Mouse (Mus musculus) forebrain, postnatal 0 days (tissue): ENCODE measurements around the gene Patl1. TPM values are rescaled to one million over a fixed set of nuclear protein-coding genes. Genes with fewer than 3 reads are reported as not detected.
"Not testable (repeated sequence)": the region's sequence is repeated elsewhere in the genome, so short reads cannot be mapped to it uniquely, and the experiment has no call there.

Experiments used
- ATAC-seq: fragments of 200-750 bp; cut with Nextera tagmentation; 2 replicates; pipeline ENCODE4 v1.8.0; 2017; ENCODE audit warnings: mild to moderate bottlenecking, moderate library complexity
- DNase-seq: peaks from one replicate; pipeline ENCODE4 v3.0.0-alpha.2; 2015
- H3K27ac ChIP-seq: fragments of 300-500 bp; sonication (generic); 2 replicates; pipeline ENCODE4 v1.5.1; 2014; ENCODE audit warnings: low read depth, mild to moderate bottlenecking, antibody characterized with exemption, low read length, moderate library complexity, mixed read lengths
- H3K27me3 ChIP-seq: fragments of 300-500 bp; sonication (generic); 2 replicates; pipeline ENCODE4 v1.6.1; 2014; ENCODE audit warnings: mild to moderate bottlenecking, low read length, mixed read lengths; ENCODE audit not compliant: insufficient read depth
- H3K36me3 ChIP-seq: fragments of 300-500 bp; sonication (generic); 2 replicates; pipeline ENCODE4 v1.6.1; 2014; ENCODE audit warnings: mild to moderate bottlenecking, moderate library complexity; ENCODE audit not compliant: insufficient read depth
- H3K4me1 ChIP-seq: fragments of 300-500 bp; sonication (generic); 2 replicates; pipeline ENCODE4 v1.6.1; 2014; ENCODE audit warnings: antibody characterized with exemption; ENCODE audit not compliant: insufficient read depth
- H3K4me2 ChIP-seq: fragments of 300-500 bp; sonication (generic); 2 replicates; pipeline ENCODE4 v1.6.1; 2014; ENCODE audit warnings: low read depth, mild to moderate bottlenecking, moderate library complexity
- H3K4me3 ChIP-seq: fragments of 300-500 bp; sonication (generic); 2 replicates; pipeline ENCODE4 v1.5.1; 2014; ENCODE audit warnings: low read depth, low read length, mixed read lengths
- H3K9ac ChIP-seq: fragments of 300-500 bp; sonication (generic); 2 replicates; pipeline ENCODE4 v1.6.1; 2014; ENCODE audit warnings: mild to moderate bottlenecking
- H3K9me3 ChIP-seq: fragments of 300-500 bp; sonication (generic); 2 replicates; pipeline ENCODE4 v1.6.1; 2016; ENCODE audit warnings: low read length
- CTCF ChIP-seq: sonication (generic); IDR thresholded peaks from 2 replicates; pipeline ENCODE4 v1.5.1; 2016; ENCODE audit warnings: antibody characterized with exemption, control low read depth, low read depth
- WGBS: fragments of 180-500 bp; shearing (Covaris S2); extraction: QIAGEN DNeasy Blood & Tissue Kit; methylation state at CpG from one replicate; pipeline ENCODE4 v1.1.7; 2014; 5-methylcytosine and 5-hydroxymethylcytosine counted together
- microRNA-seq, 2 experiments: library from miRNA; unstranded; fragments of <30 nt; microRNA quantifications; one replicate each; pipeline ENCODE4; 2016
- polyA plus RNA-seq: library from polyadenylated mRNA; unstranded; fragments of >200 nt; fragmentation: Nextera tagmentation; extraction: Ambion mirVana; gene quantifications from 2 replicates; pipeline ENCODE4 v1.2.1, GENCODE M21; 2015
- total RNA-seq: library from RNA; depleted of rRNA; stranded (reverse); fragments of >200 nt; gene quantifications from 2 replicates; pipeline ENCODE4 v1.2.3, GENCODE M21; 2014; rRNA removed

The Patl1 gene
- total and polyA plus RNA-seq, 2 experiments from 2014 or later = 11.8 to 12.1 TPM

DNA sequence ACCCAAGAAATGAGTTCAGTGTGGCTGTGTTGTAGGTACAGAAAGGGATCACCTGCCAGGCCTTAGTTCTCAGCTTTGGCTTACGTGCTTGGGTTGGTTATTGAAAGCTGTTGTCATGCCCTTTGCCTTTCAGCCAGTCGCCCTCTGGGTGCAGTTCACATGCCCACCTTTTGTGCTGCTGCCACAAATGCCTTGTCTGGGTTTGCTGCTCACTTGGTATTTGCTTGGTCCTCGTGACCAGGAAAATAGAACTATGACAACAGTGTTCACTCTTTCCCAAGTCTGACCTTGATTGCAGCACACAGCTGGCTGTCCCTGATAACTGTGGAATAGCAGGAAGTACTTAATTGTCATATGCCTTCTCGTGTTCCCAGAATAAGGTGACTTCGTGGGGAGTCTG lies 65.2 kb downstream of the Patl1 start:
- Histone ChIP-seq H3K36me3 (peaks cover 86% of the 10 kb centered on the region), H3K27me3 (no peaks in the 10 kb centered on the region), H3K9ac (no peak overlapping the region), H3K4me1 (no peaks in the 10 kb centered on the region), H3K9me3 (no peaks in the 10 kb centered on the region), H3K4me3 (no peak overlapping the region), H3K27ac (no peak overlapping the region), H3K4me2 (no peak overlapping the region)
- ATAC-seq (no peak), DNase-seq (no peak)
- WGBS = 85% methylated on average over 5 of the region's 5 CpGs
- TF ChIP-seq CTCF = no peak

DNA sequence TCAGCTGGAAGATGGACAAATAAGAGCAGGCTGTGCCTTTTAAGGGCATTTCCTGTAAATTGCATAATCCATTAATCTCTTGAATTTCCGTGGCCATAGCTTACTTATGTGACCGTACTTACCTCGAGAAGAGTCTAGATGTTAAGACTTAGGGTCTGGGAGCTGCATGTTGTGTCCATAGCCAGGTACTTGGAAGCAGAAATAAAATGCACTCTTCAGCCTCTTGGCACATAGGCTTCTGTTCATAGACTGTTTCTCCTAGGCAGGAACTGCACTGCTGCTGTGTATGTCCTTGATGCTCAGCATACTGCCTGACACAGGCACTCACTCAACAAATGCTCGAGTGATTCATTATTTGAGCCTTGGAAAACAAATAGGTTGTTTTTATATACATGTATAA lies 68.3 kb downstream of the Patl1 start:
- no peak overlapping the region for H3K4me2 ChIP-seq
- no peaks in the 10 kb centered on the region for H3K9me3 ChIP-seq
- H3K36me3 ChIP-seq = peaks cover 88% of the 10 kb centered on the region
- no peak overlapping the region for H3K27ac ChIP-seq
- TF ChIP-seq CTCF = no peak
- DNase-seq = no peak
- ATAC-seq = no peak
- H3K4me3 ChIP-seq = no peak overlapping the region
- no peaks in the 10 kb centered on the region for H3K4me1 ChIP-seq
- H3K9ac ChIP-seq = no peak overlapping the region
- 88% methylated on average over 4 of the region's 4 CpGs for WGBS
- H3K27me3 ChIP-seq = no peaks in the 10 kb centered on the region

DNA sequence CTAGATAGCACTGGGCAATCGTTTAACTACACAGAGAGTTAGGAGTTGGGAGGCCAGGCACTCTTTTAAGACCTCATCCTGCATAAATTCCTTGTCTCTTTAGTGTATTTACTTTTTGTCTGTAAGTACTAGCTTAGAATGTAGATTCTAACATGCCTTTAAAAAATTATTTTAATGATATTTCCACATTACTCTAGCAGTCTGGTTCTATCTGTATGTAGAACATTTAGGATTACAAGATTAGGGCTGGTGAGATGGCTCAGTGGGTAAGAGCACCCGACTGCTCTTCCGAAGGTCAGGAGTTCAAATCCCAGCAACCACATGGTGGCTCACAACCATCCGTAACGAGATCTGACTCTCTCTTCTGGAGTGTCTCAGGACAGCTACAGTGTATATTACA lies 72.4 kb downstream of the Patl1 start:
- 83% methylated on average over 5 of the region's 5 CpGs for WGBS
- H3K9ac ChIP-seq, H3K9me3 ChIP-seq, H3K4me1 ChIP-seq, H3K27me3 ChIP-seq, ATAC-seq, H3K4me2 ChIP-seq, DNase-seq, H3K4me3 ChIP-seq, H3K27ac ChIP-seq: not testable (repeated sequence)
- H3K36me3 ChIP-seq = peaks cover 83% of the 10 kb centered on the region

GRCm38 (mm10) chr19:11987841-11988240 lies 75.6 kb downstream of the Patl1 start:
- Histone ChIP-seq H3K27ac (no peak overlapping the region), H3K9me3 (no peaks in the 10 kb centered on the region), H3K36me3 (peaks cover 81% of the 10 kb centered on the region), H3K9ac (no peak overlapping the region), H3K4me2 (no peak overlapping the region), H3K4me3 (no peak overlapping the region), H3K27me3 (no peaks in the 10 kb centered on the region), H3K4me1 (no peaks in the 10 kb centered on the region)
- no peak for ATAC-seq
- TF ChIP-seq CTCF = no peak
- WGBS = 93% methylated on average over 3 of the region's 3 CpGs
- DNase-seq = no peak

DNA sequence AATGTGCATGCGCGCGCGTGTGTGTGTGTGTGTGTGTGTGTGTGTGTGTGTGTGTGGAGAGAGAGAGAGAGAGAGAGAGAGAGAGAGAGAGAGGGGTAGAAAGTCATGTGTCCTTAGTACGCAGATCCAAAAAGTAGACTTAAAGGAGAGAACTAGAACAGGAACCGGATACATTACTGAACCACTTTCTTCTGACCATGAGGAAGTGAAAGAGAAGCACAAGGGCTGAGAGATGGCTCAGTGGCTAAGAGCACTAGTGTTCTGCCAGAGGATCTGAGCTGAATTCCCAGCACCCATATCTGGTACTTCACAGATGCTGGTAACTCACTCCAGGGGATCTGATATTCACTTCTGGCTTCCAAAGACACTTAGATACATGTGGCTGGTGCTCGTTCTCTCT lies 77.1 kb downstream of the Patl1 start:
- Histone ChIP-seq H3K9me3 (no peaks in the 10 kb centered on the region), H3K4me1 (no peaks in the 10 kb centered on the region), H3K4me2 (no peak overlapping the region), H3K4me3 (no peak overlapping the region), H3K27me3 (no peaks in the 10 kb centered on the region), H3K36me3 (peaks cover 78% of the 10 kb centered on the region), H3K9ac (no peak overlapping the region), H3K27ac (no peak overlapping the region)
- no peak for ATAC-seq
- no peak for TF ChIP-seq CTCF
- 95% methylated on average over 7 of the region's 7 CpGs for whole genome bisulfite sequencing
- DNase-seq = no peak

GRCm38 (mm10) chr19:11992034-11992433 lies 79.8 kb downstream of the Patl1 start:
- Histone ChIP-seq H3K36me3 (peaks cover 72% of the 10 kb centered on the region), H3K4me1 (no peaks in the 10 kb centered on the region), H3K9me3 (no peaks in the 10 kb centered on the region), H3K4me2 (no peak overlapping the region), H3K9ac (no peak overlapping the region), H3K4me3 (no peak overlapping the region), H3K27me3 (no peaks in the 10 kb centered on the region), H3K27ac (no peak overlapping the region)
- no peak for ATAC-seq
- WGBS = 94% methylated on average over 9 of the region's 9 CpGs
- no peak for DNase-seq
- no peak for TF ChIP-seq CTCF

DNA sequence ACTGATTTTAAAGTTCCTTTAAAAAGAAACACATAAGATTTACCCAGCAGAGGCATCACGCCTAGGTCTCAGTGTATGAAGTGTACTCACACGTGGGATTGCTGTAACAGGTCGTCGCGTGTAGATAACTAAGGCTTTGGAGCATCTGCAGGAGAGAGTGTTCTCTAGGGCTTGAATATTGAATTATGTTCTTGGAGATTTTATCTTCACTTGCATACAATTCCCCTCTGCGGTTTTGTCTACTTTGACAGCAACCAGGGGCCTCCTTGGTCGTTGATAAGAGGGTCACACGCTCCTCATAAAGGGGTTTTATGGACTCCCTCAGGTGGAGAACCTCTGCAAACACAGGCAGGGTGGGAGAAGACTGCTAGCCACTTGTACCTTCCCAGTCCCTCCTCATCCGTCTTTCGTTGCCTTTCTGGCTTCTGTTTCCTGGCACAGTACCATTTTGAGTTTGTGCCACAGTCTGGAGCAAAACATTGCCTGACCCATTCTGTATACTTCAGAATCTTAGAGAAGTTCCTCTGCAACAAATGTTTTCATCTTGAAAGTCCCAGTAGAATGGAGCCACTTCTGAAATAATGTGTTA lies 80.3 kb downstream of the Patl1 start:
- Histone ChIP-seq H3K9ac (no peak overlapping the region), H3K27me3 (no peaks in the 10 kb centered on the region), H3K4me1 (no peaks in the 10 kb centered on the region), H3K4me3 (no peak overlapping the region), H3K27ac (no peak overlapping the region), H3K36me3 (peaks cover 68% of the 10 kb centered on the region), H3K4me2 (no peak overlapping the region), H3K9me3 (no peaks in the 10 kb centered on the region)
- DNase-seq = no peak
- no peak for TF ChIP-seq CTCF
- 90% methylated on average over 10 of the region's 10 CpGs for WGBS
- no peak for ATAC-seq

Small RNA genes lying within 50 kb of the gene (microRNA-seq; reads per million reads assigned to microRNA genes)
- gene Mir6994 = 7.9 to 8.5 reads per million in 2 experiments

Other genes with a start within 250 kb of the Patl1 start
- gene Oosp1, start 221.2 kb upstream of the Patl1 start, total RNA-seq = not detected in 2 replicates
- gene Oosp1, start 221.2 kb upstream of the Patl1 start, polyA plus RNA-seq = not detected in 2 replicates
- not detected in 2 replicates for gene Oosp3, start 215.3 kb upstream of the Patl1 start, total RNA-seq
- not detected in 2 replicates for gene Oosp3, start 215.3 kb upstream of the Patl1 start, polyA plus RNA-seq
- not detected in 2 replicates for gene Gif, start 164.8 kb upstream of the Patl1 start, total RNA-seq
- not detected in 2 replicates for gene Gif, start 164.8 kb upstream of the Patl1 start, polyA plus RNA-seq
- gene Mrpl16, start 142.0 kb upstream of the Patl1 start, total RNA-seq = 27.2 and 30.8 TPM in 2 replicates
- 46.9 and 52.6 TPM in 2 replicates for gene Mrpl16, start 142.0 kb upstream of the Patl1 start, polyA plus RNA-seq
- gene Stx3, start 93.0 kb upstream of the Patl1 start, total RNA-seq = 26.6 and 31.3 TPM in 2 replicates
- 20.8 and 27.2 TPM in 2 replicates for gene Stx3, start 93.0 kb upstream of the Patl1 start, polyA plus RNA-seq
- not detected in 2 replicates for gene Olfr1417, start 73.2 kb upstream of the Patl1 start, total RNA-seq
- 0.10 TPM in 1 of 2 replicates, not detected in the other for gene Olfr1417, start 73.2 kb upstream of the Patl1 start, polyA plus RNA-seq
- gene Olfr1418, start 51.3 kb upstream of the Patl1 start, total RNA-seq = not detected in 2 replicates
- gene Olfr1418, start 51.3 kb upstream of the Patl1 start, polyA plus RNA-seq = not detected in 2 replicates
- gene Olfr1419, start 37.3 kb upstream of the Patl1 start, total RNA-seq = not detected in 2 replicates
- not detected in 2 replicates for gene Olfr1419, start 37.3 kb upstream of the Patl1 start, polyA plus RNA-seq
- gene Olfr1420, start 25.8 kb upstream of the Patl1 start, total RNA-seq = not detected in 2 replicates
- gene Olfr1420, start 25.8 kb upstream of the Patl1 start, polyA plus RNA-seq = not detected in 2 replicates
- gene Osbp, start 53.5 kb downstream of the Patl1 start, total RNA-seq = 27.3 and 30.3 TPM in 2 replicates
- gene Osbp, start 53.5 kb downstream of the Patl1 start, polyA plus RNA-seq = 2.3 and 3.1 TPM in 2 replicates
- gene Olfr1423, start 128.9 kb downstream of the Patl1 start, total RNA-seq = not detected in 2 replicates
- not detected in 2 replicates for gene Olfr1423, start 128.9 kb downstream of the Patl1 start, polyA plus RNA-seq
- not detected in 2 replicates for gene Olfr1424, start 150.3 kb downstream of the Patl1 start, total RNA-seq
- gene Olfr1424, start 150.3 kb downstream of the Patl1 start, polyA plus RNA-seq = not detected in 2 replicates
- not detected in 2 replicates for gene Olfr1425, start 165.3 kb downstream of the Patl1 start, total RNA-seq
- gene Olfr1425, start 165.3 kb downstream of the Patl1 start, polyA plus RNA-seq = not detected in 2 replicates
- not detected in 2 replicates for gene Olfr1426, start 179.6 kb downstream of the Patl1 start, total RNA-seq
- not detected in 2 replicates for gene Olfr1426, start 179.6 kb downstream of the Patl1 start, polyA plus RNA-seq
- not detected in 2 replicates for gene Olfr1427, start 190.9 kb downstream of the Patl1 start, total RNA-seq
- gene Olfr1427, start 190.9 kb downstream of the Patl1 start, polyA plus RNA-seq = not detected in 2 replicates
- not detected in 2 replicates for gene Olfr1428, start 203.5 kb downstream of the Patl1 start, total RNA-seq
- gene Olfr1428, start 203.5 kb downstream of the Patl1 start, polyA plus RNA-seq = not detected in 2 replicates
- not detected in 2 replicates for gene Olfr76, start 210.8 kb downstream of the Patl1 start, total RNA-seq
- gene Olfr76, start 210.8 kb downstream of the Patl1 start, polyA plus RNA-seq = not detected in 2 replicates